Mouse (Mus musculus) kidney, adult 2 months (tissue): Measurements from ENCODE around the gene Gfi1b. TPM values are rescaled to one million over a fixed set of nuclear protein-coding genes. Genes with fewer than 3 reads are reported as not detected.

Experiments used
- DNase-seq: peaks from one replicate; pipeline ENCODE4 v3.0.0; 2021
- H3K27ac ChIP-seq: fragments of 200-500 bp; 2 replicates; pipeline ENCODE4 v1.5.1; 2012; ENCODE audit warnings: low read depth, low read length, control low read depth, inconsistent platforms; ENCODE audit not compliant: insufficient read depth
- H3K27me3 ChIP-seq: fragments of 200-500 bp; replicated peaks from 2 replicates; pipeline ENCODE4 v1.6.1; 2012; ENCODE audit warnings: mild to moderate bottlenecking, moderate library complexity, low read length, inconsistent platforms; ENCODE audit not compliant: control insufficient read depth, insufficient read depth
- H3K36me3 ChIP-seq: fragments of 200-500 bp; 2 replicates; pipeline ENCODE4 v1.6.1; 2012; ENCODE audit warnings: mild to moderate bottlenecking, moderate library complexity, low read length, inconsistent platforms; ENCODE audit not compliant: control insufficient read depth, insufficient read depth
- H3K4me1 ChIP-seq: fragments of 200-500 bp; 2 replicates; pipeline ENCODE4 v1.6.1; 2011; ENCODE audit warnings: low read length; ENCODE audit not compliant: control insufficient read depth, insufficient read depth
- H3K4me3 ChIP-seq: fragments of 200-500 bp; 2 replicates; pipeline ENCODE4 v1.5.1; 2011; ENCODE audit warnings: mild to moderate bottlenecking, low read depth, low read length, control low read depth; ENCODE audit not compliant: insufficient read depth
- CTCF ChIP-seq: fragments of 200-500 bp; conservative IDR thresholded peaks from 2 replicates; pipeline ENCODE4 v1.5.1; 2011; ENCODE audit warnings: low read depth, mild to moderate bottlenecking, control low read depth, low read length, moderate library complexity, mixed read lengths; ENCODE audit not compliant: insufficient read depth, insufficient read length
- POLR2A ChIP-seq: fragments of 200-500 bp; IDR thresholded peaks from one replicate; pipeline ENCODE4 v1.6.1; 2011; ENCODE audit warnings: low read depth, low read length, control low read depth
- WGBS: fragments of 180-500 bp; shearing (Covaris S2); methylation state at CpG from one replicate; pipeline ENCODE4 v1.1.7; 2018; 5-methylcytosine and 5-hydroxymethylcytosine counted together
- polyA plus RNA-seq: library from polyadenylated mRNA; depleted of rRNA; stranded (reverse); fragments of >200 nt; gene quantifications from 2 replicates; pipeline ENCODE4 v1.2.3, GENCODE M21; 2012

Gene Gfi1b
- polyA plus RNA-seq, 1 experiment, result 0.06 TPM

DNA sequence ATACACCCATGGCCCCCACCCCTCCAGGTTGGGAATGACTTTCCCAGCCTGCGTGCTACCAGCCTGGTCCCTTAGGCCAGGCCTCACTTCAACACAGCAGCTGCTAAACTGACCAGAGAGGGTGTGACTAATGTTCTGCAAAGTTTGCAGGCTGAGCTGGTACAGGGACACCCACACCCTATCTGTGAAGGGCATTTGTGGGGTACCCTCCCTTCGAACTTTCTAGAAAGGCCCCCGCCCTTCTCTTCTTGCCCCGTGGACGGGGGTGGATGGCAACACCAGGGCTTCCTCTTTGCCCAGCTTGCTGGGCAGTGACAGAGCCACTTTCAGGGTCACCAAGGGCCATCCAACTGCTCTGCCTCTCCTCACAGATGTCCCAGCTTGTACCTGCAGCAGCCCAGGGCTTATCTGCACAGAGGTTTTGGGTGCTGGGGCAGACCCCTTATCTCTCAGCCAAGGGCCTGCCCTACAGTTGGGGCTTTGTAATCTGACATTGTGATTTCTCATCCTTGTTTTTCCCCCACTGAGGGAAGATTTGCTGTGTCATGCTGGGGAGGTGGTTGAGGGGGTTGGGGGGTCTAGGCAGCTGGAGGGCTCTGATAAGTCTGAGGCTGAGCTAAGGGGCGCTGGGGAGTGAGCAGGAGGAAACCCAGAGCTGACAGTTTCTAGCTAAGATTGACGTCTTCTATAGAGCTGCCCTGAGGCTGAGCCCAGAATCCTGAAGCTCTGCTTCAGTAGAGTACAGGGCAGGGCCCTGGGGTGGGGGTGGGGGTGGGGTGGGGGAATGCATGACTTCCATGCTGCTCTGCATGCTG lies 23.8 kb downstream of the Gfi1b start:
- TF ChIP-seq POLR2A, result no peak
- no peak for TF ChIP-seq CTCF
- Histone ChIP-seq H3K27me3 (no peaks in the 10 kb centered on the region), H3K36me3 (no peaks in the 10 kb centered on the region), H3K4me3 (no peak overlapping the region), H3K4me1 (no peaks in the 10 kb centered on the region), H3K27ac (no peak overlapping the region)
- WGBS, result 81% methylated on average over 7 of the region's 7 CpGs
- no peak for DNase-seq

DNA sequence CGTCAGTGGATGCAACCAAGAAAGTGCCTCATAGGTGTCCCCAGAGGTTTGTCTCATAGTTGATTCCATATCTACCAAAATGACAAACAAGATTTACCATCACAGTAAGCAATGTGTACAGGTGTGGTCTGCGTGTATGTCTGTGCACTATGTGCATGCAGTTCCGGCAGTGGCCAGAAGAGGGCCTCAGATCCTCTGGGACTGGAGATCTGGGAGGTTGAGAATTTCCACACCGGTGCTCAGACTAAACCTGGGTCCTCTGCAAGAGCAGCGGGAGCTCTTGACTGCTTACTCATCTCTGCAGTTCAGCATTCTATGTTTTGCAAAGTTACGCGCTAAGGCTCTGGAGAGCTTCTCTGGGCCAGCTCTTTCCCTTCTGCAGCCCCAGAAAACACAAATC lies 24.8 kb downstream of the Gfi1b start:
- Histone ChIP-seq H3K4me3 (no peak overlapping the region), H3K36me3 (no peaks in the 10 kb centered on the region), H3K27ac (no peak overlapping the region), H3K27me3 (no peaks in the 10 kb centered on the region), H3K4me1 (no peaks in the 10 kb centered on the region)
- 95% methylated on average over 7 of the region's 7 CpGs for WGBS
- no peak for DNase-seq
- no peak for TF ChIP-seq POLR2A
- TF ChIP-seq CTCF, result 0 out of 2 replicates have a peak, but pooled peaks have one; percentile 20

DNA sequence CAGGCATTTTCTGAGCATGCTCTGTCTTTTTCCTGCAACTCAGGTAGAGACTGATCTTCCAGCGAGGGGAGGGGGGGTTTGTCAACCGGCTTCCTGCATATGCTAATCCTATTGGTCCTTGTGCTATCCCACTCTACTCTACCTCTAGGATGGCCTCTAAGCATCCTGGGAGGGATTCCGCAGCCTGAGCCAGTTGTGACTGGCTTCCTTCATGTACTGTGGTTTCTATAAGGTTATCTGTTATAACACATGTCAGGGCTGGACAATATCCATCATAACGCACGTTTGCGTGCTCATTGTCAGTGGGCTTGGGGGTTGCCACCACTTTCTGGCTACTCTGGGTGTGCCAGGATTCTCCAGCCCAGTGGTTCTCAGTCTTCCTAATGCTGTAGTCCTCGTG lies 25.8 kb downstream of the Gfi1b start:
- TF ChIP-seq CTCF (no peak), POLR2A (no peak)
- 85% methylated on average over 7 of the region's 7 CpGs for whole genome bisulfite sequencing
- DNase-seq, result no peak
- no peak overlapping the region for H3K27ac ChIP-seq
- no peaks in the 10 kb centered on the region for H3K4me1 ChIP-seq
- no peaks in the 10 kb centered on the region for H3K27me3 ChIP-seq
- H3K36me3 ChIP-seq, result no peaks in the 10 kb centered on the region
- no peak overlapping the region for H3K4me3 ChIP-seq

DNA sequence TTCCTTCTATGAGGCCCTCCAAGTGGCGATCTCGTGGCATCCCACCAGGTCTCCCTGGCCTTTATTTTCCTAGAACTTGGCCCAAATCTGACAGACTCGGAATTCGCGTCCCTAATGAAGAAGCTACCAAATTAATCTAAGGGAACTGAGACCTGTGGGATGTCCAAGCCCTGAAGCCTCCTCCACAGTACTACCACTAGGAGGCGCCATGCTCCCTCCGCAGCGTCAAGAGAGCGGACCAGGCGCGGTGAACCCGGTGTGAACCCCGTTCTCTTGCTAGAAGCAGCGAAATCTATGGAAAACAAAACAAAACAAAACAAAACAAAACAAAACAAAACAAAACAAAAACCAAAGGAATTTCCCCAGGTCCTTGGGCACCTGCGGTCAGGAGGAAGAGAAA lies 29.0 kb downstream of the Gfi1b start:
- Histone ChIP-seq H3K4me1 (no peaks in the 10 kb centered on the region), H3K27ac (no peak overlapping the region), H3K4me3 (no peak overlapping the region), H3K36me3 (no peaks in the 10 kb centered on the region), H3K27me3 (no peaks in the 10 kb centered on the region)
- DNase-seq, result peak; percentile 73
- TF ChIP-seq POLR2A (no peak), CTCF (peak; percentile 90)
- 8% methylated on average over 15 of the region's 15 CpGs for WGBS

DNA sequence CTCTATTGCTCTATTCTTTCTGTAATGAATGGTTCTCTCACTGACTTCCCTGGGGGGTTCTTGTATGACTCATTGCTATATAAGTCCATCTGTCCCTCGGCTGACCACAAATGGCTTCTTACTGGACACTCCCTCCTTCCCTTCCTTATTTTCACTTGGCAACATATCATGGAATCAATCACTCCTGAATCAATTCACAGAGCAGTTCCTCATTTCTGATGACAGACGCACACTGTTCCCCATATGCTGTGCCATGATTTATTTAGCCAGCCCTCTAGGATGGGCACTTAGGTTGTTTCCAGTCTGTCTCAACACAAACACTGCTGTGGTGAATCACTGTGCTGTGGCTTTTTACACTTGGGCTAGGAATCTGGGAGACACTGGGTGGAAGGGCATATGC lies 30.3 kb downstream of the Gfi1b start:
- H3K4me1 ChIP-seq, result no peaks in the 10 kb centered on the region
- H3K27me3 ChIP-seq, result no peaks in the 10 kb centered on the region
- no peaks in the 10 kb centered on the region for H3K36me3 ChIP-seq
- no peak overlapping the region for H3K27ac ChIP-seq
- DNase-seq, result no peak
- TF ChIP-seq POLR2A, result no peak
- TF ChIP-seq CTCF, result no peak
- 53% methylated on average over 2 of the region's 2 CpGs for WGBS
- H3K4me3 ChIP-seq, result no peak overlapping the region

DNA sequence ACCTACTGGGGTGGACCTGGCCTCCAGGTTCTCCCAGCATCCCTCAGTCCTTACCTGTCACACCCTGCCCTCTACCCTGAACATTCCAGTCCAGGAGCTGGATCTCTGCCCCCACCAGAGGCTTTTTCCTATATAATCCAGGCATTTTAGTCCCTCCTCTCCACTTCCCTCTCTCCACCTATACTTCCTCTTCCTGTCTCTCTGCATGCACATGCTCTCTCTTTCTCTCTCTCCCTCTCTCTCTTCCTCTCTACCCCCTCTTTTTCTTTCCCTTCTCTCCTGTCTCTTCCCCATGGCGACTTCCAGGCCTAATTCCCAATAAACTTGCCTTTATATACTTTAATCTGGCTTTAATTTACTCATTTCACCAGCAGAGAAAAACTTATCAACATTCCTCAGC lies 33.2 kb downstream of the Gfi1b start:
- DNase-seq, result no peak
- Histone ChIP-seq H3K27me3 (no peaks in the 10 kb centered on the region), H3K4me3 (no peak overlapping the region), H3K27ac (no peak overlapping the region), H3K36me3 (no peaks in the 10 kb centered on the region), H3K4me1 (no peaks in the 10 kb centered on the region)
- 43% methylated on average over 1 of the region's 1 CpGs for WGBS
- TF ChIP-seq POLR2A (no peak), CTCF (no peak)

DNA sequence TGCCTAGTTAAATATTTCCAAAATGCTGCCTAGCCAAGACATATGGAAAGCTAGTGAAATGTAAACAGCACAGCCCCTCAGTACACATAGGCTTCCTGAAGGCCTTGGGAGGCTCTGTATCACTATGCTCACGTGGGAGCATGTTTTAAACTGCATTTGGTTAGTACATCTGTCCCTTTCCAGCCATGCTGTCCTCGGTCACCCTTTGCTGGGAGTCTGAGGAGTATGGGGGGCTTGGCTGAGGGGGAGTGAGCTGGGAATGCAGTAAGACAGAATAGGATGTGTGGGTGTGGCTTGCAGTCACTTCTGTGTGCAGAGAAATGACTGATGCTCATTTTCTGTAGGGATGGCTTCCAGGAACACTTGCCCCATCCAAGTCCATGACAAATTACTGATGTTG lies 36.1 kb downstream of the Gfi1b start:
- no peak for DNase-seq
- no peak overlapping the region for H3K27ac ChIP-seq
- no peaks in the 10 kb centered on the region for H3K27me3 ChIP-seq
- no peak for TF ChIP-seq POLR2A
- TF ChIP-seq CTCF, result no peak
- no peak overlapping the region for H3K4me3 ChIP-seq
- H3K36me3 ChIP-seq, result no peaks in the 10 kb centered on the region
- WGBS, result 42% methylated on average over 2 of the region's 2 CpGs
- no peaks in the 10 kb centered on the region for H3K4me1 ChIP-seq
